Mouse (Mus musculus): Measurements from ENCODE around the gene Prrt4.

Gene Prrt4

DNA sequence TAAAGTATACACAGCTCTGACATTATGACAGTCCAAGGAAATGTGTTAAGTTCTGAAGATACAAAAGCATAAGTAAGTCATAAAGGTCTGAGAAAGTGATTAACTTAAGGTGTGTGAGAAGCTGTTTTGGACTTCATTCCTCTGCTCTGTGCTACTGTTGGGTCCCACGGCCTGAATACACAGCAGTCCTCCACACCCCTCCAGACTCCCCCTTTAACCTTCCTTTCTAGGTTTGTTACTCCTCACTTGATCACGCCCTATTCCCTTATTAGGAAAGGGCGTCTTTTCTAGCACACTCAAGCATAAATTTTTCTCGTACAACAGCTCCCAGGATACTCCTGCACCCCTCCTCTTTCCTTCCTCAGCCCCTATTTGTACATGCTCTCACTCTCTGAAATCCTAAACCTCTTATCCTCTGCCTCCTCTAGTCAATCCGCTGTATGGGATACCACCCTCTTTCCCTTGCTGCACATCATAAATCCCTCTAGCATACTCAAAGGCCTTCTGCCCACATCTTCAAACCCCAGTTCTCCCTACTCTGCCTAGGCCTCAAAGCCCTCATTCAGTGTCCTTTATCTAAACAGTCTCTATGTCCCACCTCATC, 31.9 kb downstream of the Prrt4 start:
- no peak for DNase-seq

DNA sequence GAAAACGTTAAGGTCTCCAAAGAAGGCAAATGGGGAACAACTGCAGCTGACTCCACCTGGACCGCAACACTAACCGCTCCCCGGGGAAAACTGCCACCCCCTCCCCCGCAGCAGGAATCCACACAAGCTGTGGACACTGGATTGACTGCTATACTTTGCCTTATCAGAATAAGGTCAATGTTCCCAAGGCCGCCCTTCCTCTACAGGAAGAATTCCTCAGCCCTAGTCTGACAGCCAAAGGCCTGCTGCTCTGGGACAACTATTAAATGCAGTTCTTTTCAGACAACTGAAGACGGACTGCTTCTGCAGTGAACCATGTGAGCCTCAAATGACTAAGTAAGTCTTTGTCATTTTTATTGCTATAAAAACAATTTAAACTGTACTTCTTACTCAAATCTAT, 32.7 kb downstream of the Prrt4 start:
- no peak for DNase-seq

GRCm38 (mm10) chr6:29145456-29146307, 33.7 kb downstream of the Prrt4 start:
- DNase-seq = no peak

GRCm38 (mm10) chr6:29144971-29145370, 34.4 kb downstream of the Prrt4 start:
- no peak for DNase-seq

- DNase-seq = peak; percentile 47
These were observed 35.8 kb downstream of the Prrt4 start for GRCm38 (mm10) chr6:29143608-29144007.

GRCm38 (mm10) chr6:29137441-29137840, 41.9 kb downstream of the Prrt4 start:
- DNase-seq = no peak

DNA sequence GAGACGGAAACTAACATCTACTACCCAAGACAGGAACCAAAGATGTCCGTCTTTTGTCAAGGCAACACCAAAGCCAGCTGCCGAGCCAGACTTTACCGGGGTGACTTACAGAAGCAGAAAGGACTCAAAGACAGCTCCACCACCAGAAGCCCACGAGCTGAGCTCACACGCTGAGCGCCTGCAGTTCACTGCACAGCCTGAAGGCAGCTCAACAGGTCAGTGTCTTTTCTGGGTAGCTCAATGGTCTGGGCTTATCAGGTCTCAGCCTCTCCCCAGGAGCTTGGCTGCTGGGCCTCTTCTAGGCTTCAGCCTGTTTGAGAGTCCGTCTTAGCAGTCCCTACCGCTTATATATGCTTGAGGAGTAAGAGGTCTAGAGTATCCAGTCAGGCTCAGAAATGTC, 46.3 kb downstream of the Prrt4 start:
- no peak for DNase-seq

- no peak for DNase-seq
These were observed 52.4 kb downstream of the Prrt4 start for GRCm38 (mm10) chr6:29126878-29127426.

GRCm38 (mm10) chr6:29119990-29120389, 59.4 kb downstream of the Prrt4 start:
- no peak for DNase-seq
